Comparison of ENCODE assay signal across 17 mouse cellular contexts in genomic region chr6:24554427-24555086, GRCm38 (mm10). TPM values are rescaled to one million over a fixed set of nuclear protein-coding genes. Genes with fewer than 3 reads are reported as not detected.
A peak's percentile ranks its signal among the peaks of the same experiment; 100 is the strongest.
DNase-seq lines count a peak whose midpoint lies in the region; ATAC-seq and TF ChIP-seq lines count a peak whose summit lies in the region.
"Had no signal": no experiment of that assay in that cellular context is flagged by ENCODE, and none has a peak within 500 bp of the region (broad histone marks: within the 10 kb centered on the region; RNA-seq: fewer than 3 reads in every experiment).

No protein-coding gene starts in this region.

- no peak for DNase-seq in embryonic facial prominence, embryonic 14.5 days (ENCODE audit: low spot score)
- DNase-seq in embryonic facial prominence, embryonic 10.5 days (ENCODE audit: low spot score): no peak
- peak; percentile 66 for DNase-seq in kidney, postnatal 0 days (ENCODE audit: low spot score)
- no peak for DNase-seq in kidney, postnatal 36 days
- DNase-seq in heart, postnatal 10 days: peak; percentile 50 to 51
- no peak for DNase-seq in layer of hippocampus, postnatal 25 days (ENCODE audit: extremely low spot score in 1 of 2, low spot score in 1 of 2)
- DNase-seq in layer of hippocampus, adult 11-12 months (ENCODE audit: low spot score): no peak
- DNase-seq: kidney, postnatal 14 days; liver; retina, postnatal 1 day had no signal

- no peak for TF ChIP-seq CTCF in kidney, postnatal 0 days (IDR thresholded peaks at IDR 0.05; ENCODE audit: low read depth)

- no peak for ATAC-seq in embryonic facial prominence, embryonic 14.5 days (ENCODE audit: low read depth)
- no peak for ATAC-seq in kidney, postnatal 0 days (replicated peaks; ENCODE audit: low FRiP score, low read depth)
- ATAC-seq in stomach, embryonic 16.5 days (ENCODE audit: insufficient read depth, low FRiP score): no peak
- ATAC-seq: forebrain, embryonic 14.5 days had no signal

- no peak overlapping the region for H3K27ac ChIP-seq in embryonic facial prominence, embryonic 14.5 days (replicated peaks; ENCODE audit: low read depth, low read length)
- H3K27ac ChIP-seq in embryonic facial prominence, embryonic 10.5 days (replicated peaks): no peak overlapping the region
- peak overlapping the region; percentile 62; the same call in 1 of the 2 replicates for H3K27ac ChIP-seq in kidney, postnatal 0 days
- no peak overlapping the region for H3K27ac ChIP-seq in stomach, embryonic 16.5 days (ENCODE audit: low read length)
- H3K27ac ChIP-seq: hindbrain, embryonic 12.5 days; left cerebral cortex, adult 2 months; midbrain, embryonic 12.5 days; neural tube, embryonic 12.5 days had no signal

- intact Hi-C loops in heart, postnatal 10 days (cut with DNase I): no loop called here

- WGBS in embryonic facial prominence, embryonic 14.5 days: 49% methylated on average over 11 of the region's 11 CpGs
- 71% methylated on average over 11 of the region's 11 CpGs for WGBS in embryonic facial prominence, embryonic 10.5 days
- WGBS in kidney, postnatal 0 days: 52% methylated on average over 11 of the region's 11 CpGs
- WGBS in stomach, embryonic 16.5 days: 50% methylated on average over 11 of the region's 11 CpGs

- H3K4me3 ChIP-seq in embryonic facial prominence, embryonic 14.5 days (ENCODE audit: low read depth, low read length): no peak overlapping the region
- H3K4me3 ChIP-seq in embryonic facial prominence, embryonic 10.5 days: no peak overlapping the region
- no peak overlapping the region for H3K4me3 ChIP-seq in kidney, postnatal 0 days (replicated peaks; ENCODE audit: low read depth, low read length)
- 0 out of 2 replicates have a peak overlapping the region, but pooled peaks have one; percentile 7 for H3K4me3 ChIP-seq in stomach, embryonic 16.5 days (replicated peaks; ENCODE audit: low read length)
- H3K4me3 ChIP-seq: hindbrain, embryonic 12.5 days; left cerebral cortex, adult 2 months; midbrain, embryonic 12.5 days; neural tube, embryonic 12.5 days had no signal

- no peaks in the 10 kb centered on the region for H3K27me3 ChIP-seq in embryonic facial prominence, embryonic 14.5 days (replicated peaks; ENCODE audit: control insufficient read depth, insufficient read depth, low read length)
- H3K27me3 ChIP-seq in embryonic facial prominence, embryonic 10.5 days (replicated peaks; ENCODE audit: low read depth, poor library complexity, severe bottlenecking): no peaks in the 10 kb centered on the region
- H3K27me3 ChIP-seq in kidney, postnatal 0 days (ENCODE audit: insufficient read depth, low read length): no peaks in the 10 kb centered on the region
- no peaks in the 10 kb centered on the region for H3K27me3 ChIP-seq in stomach, embryonic 16.5 days (ENCODE audit: control insufficient read depth, insufficient read depth, low read length)
- H3K27me3 ChIP-seq: hindbrain, embryonic 12.5 days; midbrain, embryonic 12.5 days; neural tube, embryonic 12.5 days had no signal

- H3K9me3 ChIP-seq in embryonic facial prominence, embryonic 14.5 days (ENCODE audit: control insufficient read depth, low read length): no peaks in the 10 kb centered on the region
- H3K9me3 ChIP-seq in embryonic facial prominence, embryonic 10.5 days: no peaks in the 10 kb centered on the region
- H3K9me3 ChIP-seq in kidney, postnatal 0 days (replicated peaks; ENCODE audit: low read length): no peaks in the 10 kb centered on the region
- H3K9me3 ChIP-seq in stomach, embryonic 16.5 days (replicated peaks; ENCODE audit: control insufficient read depth, low read length): no peaks in the 10 kb centered on the region
- H3K9me3 ChIP-seq: hindbrain, embryonic 12.5 days; midbrain, embryonic 12.5 days; neural tube, embryonic 12.5 days had no signal

- peak overlapping the region; percentile 20; the same call in 1 of the 2 replicates for H3K4me2 ChIP-seq in embryonic facial prominence, embryonic 14.5 days (ENCODE audit: low read depth, low read length)
- peak overlapping the region; percentile 11; the same call in 1 of the 2 replicates for H3K4me2 ChIP-seq in kidney, postnatal 0 days (ENCODE audit: low read length)
- H3K4me2 ChIP-seq in stomach, embryonic 16.5 days (ENCODE audit: low read depth, low read length): peak overlapping the region; percentile 23; the same call in 1 of the 2 replicates
- H3K4me2 ChIP-seq: hindbrain, embryonic 12.5 days; midbrain, embryonic 12.5 days; neural tube, embryonic 12.5 days had no signal

- H3K4me1 ChIP-seq in embryonic facial prominence, embryonic 14.5 days (ENCODE audit: control insufficient read depth, insufficient read depth, low read length): no peaks in the 10 kb centered on the region
- peaks cover 18% of the 10 kb centered on the region for H3K4me1 ChIP-seq in embryonic facial prominence, embryonic 10.5 days
- H3K4me1 ChIP-seq in kidney, postnatal 0 days (replicated peaks; ENCODE audit: insufficient read depth, low read length): 0 out of 2 replicates have a peak, but pooled peaks cover 8% of the 10 kb centered on the region
- 0 out of 2 replicates have a peak, but pooled peaks cover 4% of the 10 kb centered on the region for H3K4me1 ChIP-seq in stomach, embryonic 16.5 days (ENCODE audit: control insufficient read depth, insufficient read depth, low read length)
- H3K4me1 ChIP-seq: hindbrain, embryonic 12.5 days; midbrain, embryonic 12.5 days; neural tube, embryonic 12.5 days had no signal

- H3K9ac ChIP-seq in embryonic facial prominence, embryonic 14.5 days (ENCODE audit: low read depth, low read length): no peak overlapping the region
- H3K9ac ChIP-seq in kidney, postnatal 0 days (ENCODE audit: low read depth, low read length): no peak overlapping the region
- H3K9ac ChIP-seq in stomach, embryonic 16.5 days (ENCODE audit: low read length): 0 out of 2 replicates have a peak overlapping the region, but pooled peaks have one; percentile 5
- H3K9ac ChIP-seq: hindbrain, embryonic 12.5 days; midbrain, embryonic 12.5 days; neural tube, embryonic 12.5 days had no signal

- H3K36me3 ChIP-seq in embryonic facial prominence, embryonic 14.5 days (ENCODE audit: control insufficient read depth, insufficient read depth, low read length): no peaks in the 10 kb centered on the region
- H3K36me3 ChIP-seq in embryonic facial prominence, embryonic 10.5 days (replicated peaks): no peaks in the 10 kb centered on the region
- H3K36me3 ChIP-seq in kidney, postnatal 0 days (ENCODE audit: insufficient read depth, low read length): no peaks in the 10 kb centered on the region
- H3K36me3 ChIP-seq in stomach, embryonic 16.5 days (ENCODE audit: control insufficient read depth, insufficient read depth, low read length): no peaks in the 10 kb centered on the region
- H3K36me3 ChIP-seq: hindbrain, embryonic 12.5 days; midbrain, embryonic 12.5 days; neural tube, embryonic 12.5 days had no signal

RNA-seq across cellular contexts. Expression of gene Asb15, which starts 26.6 kb away (rescaled TPM):
- 0.08 and 0.14 TPM in 2 replicates for polyA plus RNA-seq in embryonic facial prominence, embryonic 14.5 days (2014; fragmentation: Nextera tagmentation; extraction: Ambion mirVana)
- polyA plus RNA-seq in embryonic facial prominence, embryonic 10.5 days (2016; fragmentation: Nextera tagmentation; extraction: Ambion mirVana): not detected in 2 replicates
- 0.78 and 1.0 TPM in 2 replicates for polyA plus RNA-seq in kidney, postnatal 0 days (2015; fragmentation: Nextera tagmentation; extraction: Ambion mirVana)
- 10 to 100 TPM; 20.1 to 22.7 TPM for total RNA-seq in heart, postnatal 10 days (2021)
- polyA plus RNA-seq in stomach, embryonic 16.5 days (2015; fragmentation: Nextera tagmentation; extraction: Ambion mirVana): 0.10 TPM in 1 of 2 replicates, not detected in the other
- not detected for total RNA-seq in layer of hippocampus, postnatal 25 days (2021)
- total RNA-seq: ES-E14; left cerebral cortex, adult 2 months had no signal
- polyA plus RNA-seq: forebrain, embryonic 14.5 days; hindbrain, embryonic 12.5 days; midbrain, embryonic 12.5 days; neural tube, embryonic 12.5 days had no signal

RNA-seq across cellular contexts. Expression of gene Ndufa5, which starts 26.7 kb away (rescaled TPM):
- polyA plus RNA-seq in embryonic facial prominence, embryonic 14.5 days (2014; fragmentation: Nextera tagmentation; extraction: Ambion mirVana): 319 and 379 TPM in 2 replicates
- 262 and 270 TPM in 2 replicates for polyA plus RNA-seq in embryonic facial prominence, embryonic 10.5 days (2016; fragmentation: Nextera tagmentation; extraction: Ambion mirVana)
- 557 and 637 TPM in 2 replicates for polyA plus RNA-seq in kidney, postnatal 0 days (2015; fragmentation: Nextera tagmentation; extraction: Ambion mirVana)
- 1,000 to 10,000 TPM; 1,040 to 1,065 TPM for total RNA-seq in heart, postnatal 10 days (2021)
- 320 and 383 TPM in 2 replicates for polyA plus RNA-seq in stomach, embryonic 16.5 days (2015; fragmentation: Nextera tagmentation; extraction: Ambion mirVana)
- total RNA-seq in layer of hippocampus, postnatal 25 days (2021): 100 to 1,000 TPM; 278 to 314 TPM

RNA-seq across cellular contexts. Expression of gene Iqub, which starts 39.7 kb away (rescaled TPM):
- 0.56 and 1.6 TPM in 2 replicates for polyA plus RNA-seq in embryonic facial prominence, embryonic 14.5 days (2014; fragmentation: Nextera tagmentation; extraction: Ambion mirVana)
- 0.20 and 0.26 TPM in 2 replicates for polyA plus RNA-seq in embryonic facial prominence, embryonic 10.5 days (2016; fragmentation: Nextera tagmentation; extraction: Ambion mirVana)
- 0.03 and 0.06 TPM in 2 replicates for polyA plus RNA-seq in kidney, postnatal 0 days (2015; fragmentation: Nextera tagmentation; extraction: Ambion mirVana)
- total RNA-seq in heart, postnatal 10 days (2021): under 1 TPM; 0.17 to 0.25 TPM
- polyA plus RNA-seq in stomach, embryonic 16.5 days (2015; fragmentation: Nextera tagmentation; extraction: Ambion mirVana): 0.06 TPM in 1 of 2 replicates, not detected in the other
- 1 to 10 TPM; 1.7 to 2.0 TPM for total RNA-seq in layer of hippocampus, postnatal 25 days (2021)

RNA-seq across cellular contexts. Expression of gene Lmod2, which starts 43.0 kb away (rescaled TPM):
- polyA plus RNA-seq in embryonic facial prominence, embryonic 14.5 days (2014; fragmentation: Nextera tagmentation; extraction: Ambion mirVana): 5.6 and 10.7 TPM in 2 replicates
- polyA plus RNA-seq in embryonic facial prominence, embryonic 10.5 days (2016; fragmentation: Nextera tagmentation; extraction: Ambion mirVana): not detected in 2 replicates
- not detected in 2 replicates for polyA plus RNA-seq in kidney, postnatal 0 days (2015; fragmentation: Nextera tagmentation; extraction: Ambion mirVana)
- total RNA-seq in heart, postnatal 10 days (2021): 100 to 1,000 TPM; 278 to 346 TPM
- 0.30 and 1.9 TPM in 2 replicates for polyA plus RNA-seq in stomach, embryonic 16.5 days (2015; fragmentation: Nextera tagmentation; extraction: Ambion mirVana)
- total RNA-seq in layer of hippocampus, postnatal 25 days (2021): not detected
- total RNA-seq: ES-E14; left cerebral cortex, adult 2 months had no signal
- polyA plus RNA-seq: forebrain, embryonic 14.5 days; hindbrain, embryonic 12.5 days; midbrain, embryonic 12.5 days; neural tube, embryonic 12.5 days had no signal

Comparison
In these comparisons a context has a peak if more than half of its experiments do, and no peak if none do; other contexts are left out.
1. DNase-seq: peak in kidney, postnatal 0 days (single experiment) and heart, postnatal 10 days (2 of 2); none in embryonic facial prominence, embryonic 14.5 days (single experiment), embryonic facial prominence, embryonic 10.5 days (single experiment), kidney, postnatal 36 days (0 of 2), layer of hippocampus, postnatal 25 days (0 of 2) and layer of hippocampus, adult 11-12 months (single experiment).
2. Peak in every context shown above with its lines, with median percentiles within 50 percentile points of each other: H3K4me2 ChIP-seq.